8 mouse cellular contexts compared by ENCODE assay signal in genomic region chr1:52844782-52845665, GRCm38 (mm10). TPM values are rescaled to one million over a fixed set of nuclear protein-coding genes. Genes with fewer than 3 reads are reported as not detected.
A peak's percentile ranks its signal among the peaks of the same experiment; 100 is the strongest.
DNase-seq lines count a peak whose midpoint lies in the region; ATAC-seq lines count a peak whose summit lies in the region.

TSS of gene Hibch (plus strand) at chr1:52844929.

- ATAC-seq in megakaryocyte progenitor cell, adult 5-6 weeks (replicated peaks; ENCODE audit: poor library complexity), result peak; percentile 90

- DNase-seq in adipocyte (ENCODE audit: low spot score), result peak; percentile 99
- DNase-seq in embryo, embryonic 10 days (ENCODE audit: low spot score), result peak; percentile 98
- peak; percentile 97 for DNase-seq in gastrocnemius, postnatal 10 days
- DNase-seq in induced T-regulatory cell, adult 2 months (ENCODE audit: low read depth), result peak; percentile 99
- peak; percentile 97 to 98 for DNase-seq in left cerebral cortex, adult 9 months (ENCODE audit: low spot score in 2 of 2)
- peak; percentile 91 for DNase-seq in right cerebral cortex, postnatal 14 days
- DNase-seq in urinary bladder, postnatal 36 days (ENCODE audit: low spot score in 2 of 2), result peak; percentile 98 to 99

RNA-seq across cellular contexts. Expression of gene Hibch, which starts in this region (rescaled TPM):
- 10 to 100 TPM; 29.2 to 35.5 TPM for total RNA-seq in gastrocnemius, postnatal 10 days (2021)
- total RNA-seq in megakaryocyte progenitor cell, adult 5-6 weeks (2015), result 51.9 and 62.8 TPM in 2 replicates
- total RNA-seq in megakaryocyte progenitor cell, adult 5-6 weeks (2017), result 98.5 and 170 TPM in 2 replicates

Comparison
In these comparisons a context has a peak if more than half of its experiments do, and no peak if none do; other contexts are left out.
1. Peak in every context shown above with its lines: DNase-seq and ATAC-seq.